Mouse (Mus musculus): ENCODE results near the gene Anp32e.
A peak's percentile ranks its signal among the peaks of the same experiment; 100 is the strongest.
"Not testable (repeated sequence)": the region's sequence is repeated elsewhere in the genome, so short reads cannot be mapped to it uniquely, and the experiment has no call there.

The Anp32e gene

DNA sequence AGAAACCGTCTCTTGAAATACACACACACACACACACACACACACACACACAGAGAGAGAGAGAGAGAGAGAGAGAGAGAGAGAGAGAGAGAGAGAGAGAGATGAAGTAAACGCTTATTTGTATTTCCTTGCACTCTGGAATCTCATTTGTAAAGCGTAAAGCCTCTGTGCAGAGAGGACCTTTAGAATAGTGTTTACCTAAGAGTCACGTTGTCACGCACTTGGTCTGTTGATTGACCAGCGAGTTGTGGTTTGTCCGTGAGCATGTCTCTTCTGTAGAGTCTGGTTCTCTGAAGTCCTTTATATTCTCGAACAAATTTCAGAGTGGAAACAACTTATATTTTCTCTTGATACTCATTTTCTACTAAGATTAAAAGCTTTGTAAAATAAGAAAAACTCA is 15.7 kb downstream of the Anp32e start:
- no peak for DNase-seq

- DNase-seq, result no peak
Observed at GRCm38 (mm10) chr3:95945731-95946240, 16.7 kb downstream of the Anp32e start.

GRCm38 (mm10) chr3:95948325-95948724 is 19.3 kb downstream of the Anp32e start:
- DNase-seq, result no peak

DNA sequence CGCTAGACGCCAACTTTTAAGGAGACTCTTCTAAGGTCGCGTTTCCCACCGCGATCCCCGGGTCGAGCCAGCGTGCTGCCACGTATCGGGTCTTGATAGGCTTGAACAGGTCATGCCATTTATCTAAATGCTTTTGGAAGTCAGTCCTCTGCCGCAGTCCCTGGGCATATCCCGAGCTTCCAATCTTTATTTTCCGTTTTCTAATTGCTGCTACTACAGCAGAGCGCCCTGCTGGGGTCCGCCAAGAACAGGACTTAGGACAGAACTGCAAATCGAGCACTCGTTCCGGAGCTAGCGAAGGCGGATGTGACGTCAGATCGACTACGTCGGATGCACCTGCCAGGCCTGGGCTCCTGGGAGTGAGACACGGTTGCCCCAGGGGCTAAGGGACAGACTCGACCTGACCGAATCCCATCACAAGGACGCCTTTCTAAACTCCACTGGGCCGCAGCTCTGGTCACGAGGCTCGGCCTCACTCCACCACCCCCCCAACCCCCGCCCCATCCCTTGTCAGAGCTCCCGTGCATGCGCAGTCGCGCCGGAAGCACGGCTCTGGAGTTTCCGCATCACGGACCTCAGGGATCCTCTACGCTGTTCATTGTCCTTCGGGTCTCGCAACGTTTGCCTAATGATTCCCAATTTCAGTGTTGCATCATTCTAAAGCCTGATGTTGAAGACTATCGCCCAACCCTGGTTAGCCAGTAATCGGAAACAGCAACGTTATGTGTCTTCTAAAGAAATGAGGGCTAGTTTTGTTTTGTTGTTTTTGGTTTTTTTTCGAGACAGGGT is 21.9 kb downstream of the Anp32e start:
- DNase-seq, result peak; percentile 89

- DNase-seq, result not testable (repeated sequence)
Observed at GRCm38 (mm10) chr3:95951566-95951965, 22.5 kb downstream of the Anp32e start.

- no peak for DNase-seq
Observed at GRCm38 (mm10) chr3:95953023-95953422, 24.0 kb downstream of the Anp32e start.

GRCm38 (mm10) chr3:95953522-95953921 is 24.5 kb downstream of the Anp32e start:
- no peak for DNase-seq

DNA sequence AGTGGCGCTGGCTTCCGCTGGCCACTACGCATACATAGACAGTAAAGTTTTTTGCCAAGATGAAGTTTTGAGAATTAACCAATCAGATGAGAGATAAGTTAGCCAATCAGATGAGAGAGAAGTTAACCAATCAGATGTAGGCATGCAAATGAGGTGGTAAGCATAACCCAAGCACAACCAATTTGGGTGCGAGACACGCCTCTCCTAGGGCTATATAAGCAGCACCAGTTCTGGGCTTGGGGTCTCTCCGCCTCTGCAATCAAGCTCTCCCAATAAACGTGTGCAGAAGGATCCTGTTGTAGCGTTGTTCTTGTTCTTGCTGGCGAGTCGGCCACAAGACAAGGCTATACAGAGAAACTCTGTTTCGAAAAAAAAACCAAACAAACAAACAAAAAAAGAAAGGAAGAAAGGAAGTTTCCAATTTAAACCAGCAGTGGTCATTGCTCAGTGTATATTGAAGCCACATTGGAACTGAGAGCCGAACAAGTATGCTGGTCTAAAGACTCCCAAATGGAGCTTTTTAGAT is 25.7 kb downstream of the Anp32e start:
- DNase-seq, result not testable (repeated sequence)

GRCm38 (mm10) chr3:95955318-95955717 is 26.3 kb downstream of the Anp32e start:
- DNase-seq, result no peak

- DNase-seq, result no peak
Observed at GRCm38 (mm10) chr3:95957359-95958148, 28.5 kb downstream of the Anp32e start.

GRCm38 (mm10) chr3:95959082-95959481 is 30.0 kb downstream of the Anp32e start:
- DNase-seq, result peak; percentile 59

DNA sequence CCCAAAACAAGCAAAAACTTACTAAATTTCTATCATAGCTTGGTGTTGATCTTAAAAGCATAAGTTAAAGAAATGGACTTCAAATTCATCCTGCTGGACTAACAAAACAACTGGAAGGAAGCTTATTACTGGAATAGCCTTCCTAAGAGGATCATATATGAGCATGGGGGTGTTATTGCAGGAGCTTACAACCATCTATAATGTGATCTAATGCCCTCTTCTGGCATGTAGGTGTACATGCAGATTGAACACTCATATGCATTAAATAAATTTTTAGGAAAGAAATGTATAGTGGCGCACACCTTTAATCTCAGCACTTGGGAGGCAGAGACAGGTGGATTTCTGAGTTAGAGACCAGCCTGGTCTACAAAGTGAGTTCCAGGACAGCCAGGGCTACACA is 30.8 kb downstream of the Anp32e start:
- DNase-seq, result no peak

GRCm38 (mm10) chr3:95962182-95962581 is 33.1 kb downstream of the Anp32e start:
- DNase-seq, result not testable (repeated sequence)

DNA sequence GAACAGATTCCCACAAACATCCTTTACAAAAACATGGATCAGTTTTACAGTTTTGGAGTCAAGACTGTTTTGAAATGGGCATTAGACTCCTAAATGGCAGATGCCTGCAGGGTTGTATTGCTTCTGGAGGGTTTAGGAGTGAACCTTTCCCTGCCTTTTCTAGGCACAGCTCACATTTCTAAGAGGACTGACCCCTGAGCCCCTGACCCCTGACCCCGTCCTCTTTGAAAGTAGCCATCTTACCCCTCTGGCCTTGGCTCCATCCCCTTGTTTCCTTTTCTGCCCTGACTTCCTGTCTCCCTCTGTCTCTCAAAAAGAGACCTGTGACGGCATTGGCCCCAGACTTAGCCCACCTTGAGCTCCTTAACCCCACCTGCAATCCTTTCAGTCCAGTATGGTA is 34.2 kb downstream of the Anp32e start:
- no peak for DNase-seq

GRCm38 (mm10) chr3:95963681-95964080 is 34.6 kb downstream of the Anp32e start:
- DNase-seq, result peak; percentile 73

DNA sequence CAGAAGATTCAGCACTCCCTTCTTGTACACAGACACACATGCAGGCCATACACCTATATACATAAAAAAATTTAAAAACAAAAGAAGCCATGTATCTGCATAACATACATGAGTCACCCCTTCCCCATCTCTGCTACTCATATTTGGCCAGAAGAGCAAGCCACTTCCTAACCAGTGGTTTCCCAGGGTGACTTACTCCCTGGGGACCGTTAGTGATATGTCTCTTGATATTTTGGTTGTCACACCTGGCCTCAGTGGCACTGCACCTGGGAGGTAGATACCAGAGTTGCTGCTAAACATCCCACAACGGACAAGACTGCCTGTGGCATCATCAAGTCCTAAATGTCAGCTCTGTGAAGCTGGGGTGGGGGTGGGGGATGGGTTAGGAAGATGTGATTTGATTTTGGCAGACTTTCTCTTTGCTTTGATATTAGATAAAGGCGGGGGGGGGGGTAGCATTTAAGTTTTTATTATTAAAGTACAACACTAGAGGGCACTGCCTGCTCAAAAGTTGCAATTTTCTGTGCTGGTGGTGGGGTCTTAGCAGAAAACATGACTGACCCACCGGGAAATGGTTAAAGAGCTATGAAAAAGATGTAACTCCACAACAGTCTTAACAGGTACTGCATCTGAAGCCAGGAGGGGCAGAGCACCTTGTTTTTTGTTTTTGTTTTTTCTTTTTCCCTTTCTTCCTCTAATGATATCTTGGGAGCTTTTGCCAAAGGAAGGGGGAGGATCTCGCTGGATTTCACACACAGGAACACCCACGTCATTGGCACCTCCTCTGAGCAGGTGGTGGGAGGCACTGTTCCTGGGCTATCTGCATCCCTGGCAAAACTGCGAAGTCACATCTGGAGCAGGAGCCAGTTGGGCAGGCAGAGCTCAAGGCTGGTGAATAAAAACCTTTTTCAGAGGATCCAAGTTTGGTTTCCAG is 36.7 kb downstream of the Anp32e start:
- DNase-seq, result peak; percentile 62

DNA sequence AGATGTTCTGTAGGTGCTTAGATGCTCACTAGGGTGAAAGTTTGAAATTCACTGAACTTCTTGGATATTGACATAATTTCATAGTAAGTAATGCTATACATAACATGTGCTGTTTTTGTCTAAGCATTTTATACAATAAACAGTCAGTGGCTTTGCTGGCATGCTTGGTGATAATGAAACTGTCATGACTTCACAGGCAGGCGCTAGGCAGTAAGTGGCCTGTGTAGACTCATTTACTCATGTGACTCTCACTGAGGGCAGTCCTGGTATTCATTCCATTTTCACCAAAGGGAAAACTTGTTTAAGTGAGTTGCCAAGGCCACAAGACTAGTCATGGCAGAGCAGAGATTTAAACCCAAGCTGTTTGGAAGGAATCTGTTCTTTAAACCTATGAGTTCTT is 40.2 kb downstream of the Anp32e start:
- DNase-seq, result no peak

DNA sequence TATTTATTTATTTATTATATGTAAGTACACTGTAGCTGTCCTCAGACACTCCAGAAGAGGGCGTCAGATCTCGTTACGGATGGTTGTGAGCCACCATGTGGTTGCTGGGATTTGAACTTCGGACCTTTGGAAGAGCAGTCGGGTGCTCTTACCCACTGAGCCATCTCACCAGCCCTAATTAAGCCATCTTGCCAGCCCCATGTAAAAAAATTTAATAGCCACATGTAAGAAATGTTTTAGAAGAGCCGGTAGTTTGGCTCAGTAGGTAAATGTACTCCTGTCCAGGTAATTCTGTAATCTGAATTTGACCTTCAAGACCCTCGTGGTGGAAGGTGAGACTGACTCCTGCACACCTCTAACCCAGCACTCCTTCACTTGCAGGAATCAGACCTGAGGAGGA is 41.6 kb downstream of the Anp32e start:
- DNase-seq, result not testable (repeated sequence)

DNA sequence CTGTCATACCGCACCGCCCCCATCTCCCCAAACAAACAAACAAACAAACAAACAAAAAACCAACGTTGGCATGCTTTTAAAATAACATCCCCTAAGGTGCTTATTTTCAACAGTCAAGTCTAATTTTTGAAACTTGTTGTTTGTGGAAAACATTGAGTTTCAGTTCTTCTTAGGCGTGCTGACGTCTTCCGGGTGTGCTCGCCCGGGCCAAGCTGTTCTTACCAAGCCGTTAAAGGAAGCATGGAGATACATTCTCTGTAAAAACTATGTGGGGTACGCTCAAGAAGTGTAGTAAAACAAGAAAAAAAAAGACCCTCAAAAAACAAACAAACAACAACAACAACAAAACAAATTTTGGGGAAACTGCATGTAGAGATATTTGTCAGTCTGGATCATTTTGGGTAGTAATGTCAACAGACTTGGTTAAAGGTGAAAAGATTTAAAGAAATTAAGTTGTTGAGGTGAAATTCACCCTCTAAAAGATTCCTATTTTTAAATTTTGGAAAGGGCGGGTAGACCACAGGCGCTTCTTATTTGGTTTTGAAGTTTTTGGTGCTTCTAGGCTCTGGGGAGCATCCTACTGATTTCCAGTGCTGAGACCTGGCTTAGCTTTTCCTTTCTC is 43.3 kb downstream of the Anp32e start:
- peak; percentile 50 for DNase-seq

- DNase-seq, result peak; percentile 88
Observed at GRCm38 (mm10) chr3:95972873-95973634, 44.0 kb downstream of the Anp32e start.

- DNase-seq, result no peak
Observed at GRCm38 (mm10) chr3:95977079-95977478, 48.0 kb downstream of the Anp32e start.
